Mouse (Mus musculus): ENCODE data around the gene Chd1. TPM values are rescaled to one million over a fixed set of nuclear protein-coding genes. Genes with fewer than 3 reads are reported as not detected.

The Chd1 gene
- 38.0 and 40.4 TPM in 2 replicates for polyA plus RNA-seq (2016; fragmentation: Nextera tagmentation; extraction: Ambion mirVana)

DNA sequence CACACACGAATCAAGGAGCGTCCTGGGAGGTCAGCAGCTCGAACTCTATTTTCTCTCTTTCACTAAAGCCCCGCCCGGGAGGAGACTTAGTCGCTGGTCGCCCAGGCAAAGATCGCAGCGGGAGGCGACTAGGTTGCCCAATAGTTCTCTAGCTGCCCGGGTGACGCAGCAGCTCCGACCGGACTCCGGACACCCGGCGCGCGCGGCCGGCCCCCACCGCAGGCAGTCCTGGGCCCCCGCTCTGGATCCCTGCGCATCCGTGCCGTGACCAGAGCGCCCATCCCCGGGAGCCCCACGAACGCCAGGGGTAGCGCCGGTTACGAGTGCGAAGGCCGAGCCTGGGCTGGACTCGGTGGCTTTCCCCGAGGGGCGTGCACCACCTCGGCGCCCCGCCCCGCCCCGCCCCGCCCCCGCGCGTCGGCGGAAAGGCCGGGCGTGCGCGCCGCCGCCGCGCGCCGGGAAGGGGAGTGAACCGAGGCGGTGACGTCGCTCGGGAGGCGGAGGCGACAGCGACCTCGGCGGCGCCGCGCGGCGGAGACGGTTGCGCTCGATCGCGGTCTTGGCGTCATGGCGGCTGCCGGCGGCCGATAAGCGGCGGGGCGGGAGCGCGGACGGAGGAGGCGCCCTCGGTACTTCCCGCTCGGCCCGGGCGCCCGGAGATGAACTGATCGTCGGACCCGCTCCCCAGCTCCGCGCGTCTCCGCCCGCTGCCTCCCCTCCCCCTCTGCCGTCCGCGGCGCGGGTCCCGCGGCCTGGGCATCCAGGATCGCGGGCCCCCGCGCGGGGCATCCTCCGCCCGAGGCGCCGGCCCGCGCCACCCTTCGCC, at the start of gene Chd1:
Gene Chd1, plus strand, starts transcription at position 493 of the 826 bp plus-strand sequence.
- H3K4me3 ChIP-seq = peak within 1 kb of the TSS; percentile 97
- under 1% methylated on average over 95 of the region's 124 CpGs for WGBS

GRCm38 (mm10) chr17:15656881-15657607, 47.7 kb upstream of the Chd1 start:
- no peak for ATAC-seq (ENCODE audit: low FRiP score, low read depth)
- 30% methylated on average over 6 of the region's 6 CpGs for WGBS
- no peaks in the 10 kb centered on the region for H3K9me3 ChIP-seq
- no peak overlapping the region for H3K4me2 ChIP-seq (replicated peaks)
- H3K36me3 ChIP-seq = no peaks in the 10 kb centered on the region
- H3K4me3 ChIP-seq = no peak overlapping the region
- H3K4me1 ChIP-seq = no peaks in the 10 kb centered on the region
- no peaks in the 10 kb centered on the region for H3K27me3 ChIP-seq (replicated peaks)
- H3K27ac ChIP-seq = no peak overlapping the region
- H3K9ac ChIP-seq = no peak overlapping the region

More for the DNA sequence above, at the start of gene Chd1:
- peaks cover 12% of the 10 kb centered on the region for H3K4me1 ChIP-seq
- H3K27ac ChIP-seq = peak within 1 kb of the TSS; percentile 97
- H3K36me3 ChIP-seq = peaks cover 13% of the 10 kb centered on the region
- H3K9me3 ChIP-seq = no peaks in the 10 kb centered on the region
- no peaks in the 10 kb centered on the region for H3K27me3 ChIP-seq (replicated peaks)
- H3K4me2 ChIP-seq (replicated peaks) = peak within 1 kb of the TSS; percentile 88
- peak; percentile 95 for ATAC-seq (ENCODE audit: low FRiP score, low read depth)
- peak within 1 kb of the TSS; percentile 97 for H3K9ac ChIP-seq

GRCm38 (mm10) chr17:15672870-15673269, 31.9 kb upstream of the Chd1 start:
- Histone ChIP-seq H3K9me3 (no peaks in the 10 kb centered on the region), H3K4me3 (no peak overlapping the region), H3K4me1 (no peaks in the 10 kb centered on the region), H3K9ac (no peak overlapping the region), H3K36me3 (no peaks in the 10 kb centered on the region), H3K27ac (no peak overlapping the region), H3K27me3 (replicated peaks) (no peaks in the 10 kb centered on the region), H3K4me2 (replicated peaks) (no peak overlapping the region)
- WGBS = 82% methylated on average over 5 of the region's 5 CpGs
- no peak for ATAC-seq (ENCODE audit: low FRiP score, low read depth)

DNA sequence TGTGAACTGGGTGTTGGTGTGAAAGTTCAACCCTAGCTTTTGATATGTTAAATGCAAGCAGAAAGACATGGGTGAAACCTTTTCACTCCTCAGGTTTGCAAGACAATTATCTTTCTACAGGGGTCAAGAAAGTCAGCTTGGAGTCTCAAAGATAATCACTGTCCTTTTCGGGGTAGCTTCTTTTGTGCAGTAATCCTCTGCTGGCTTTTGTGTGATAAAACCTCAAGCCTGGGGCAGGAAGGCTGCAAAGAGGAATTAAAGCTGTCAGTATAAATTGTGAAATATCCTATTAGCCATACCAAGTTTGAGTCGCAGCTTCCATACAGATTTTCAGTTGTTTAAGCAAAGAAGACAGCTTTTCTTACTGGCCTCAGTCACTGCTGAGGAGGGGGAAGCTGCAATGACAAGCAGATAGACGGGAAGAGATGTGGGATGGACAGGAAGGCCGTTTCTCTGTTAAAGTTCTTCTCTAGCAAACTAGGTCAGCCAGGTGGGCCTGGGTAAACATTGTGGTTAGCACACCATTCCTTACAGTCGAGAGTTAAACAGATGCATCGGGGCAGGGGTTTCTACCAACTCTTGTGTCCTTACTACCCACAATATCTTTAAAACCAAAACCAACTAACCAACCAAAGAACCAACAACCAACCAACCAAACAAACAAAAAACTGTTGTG, 26.7 kb upstream of the Chd1 start:
- no peaks in the 10 kb centered on the region for H3K27me3 ChIP-seq (replicated peaks)
- 30% methylated on average over 6 of the region's 6 CpGs for WGBS
- H3K4me3 ChIP-seq = no peak overlapping the region
- no peak overlapping the region for H3K4me2 ChIP-seq (replicated peaks)
- H3K9me3 ChIP-seq = no peaks in the 10 kb centered on the region
- no peaks in the 10 kb centered on the region for H3K36me3 ChIP-seq
- ATAC-seq (ENCODE audit: low FRiP score, low read depth) = no peak
- no peak overlapping the region for H3K9ac ChIP-seq
- no peaks in the 10 kb centered on the region for H3K4me1 ChIP-seq
- H3K27ac ChIP-seq = no peak overlapping the region

- Histone ChIP-seq H3K27ac (no peak overlapping the region), H3K4me3 (no peak overlapping the region), H3K9ac (no peak overlapping the region), H3K36me3 (no peaks in the 10 kb centered on the region), H3K27me3 (replicated peaks) (no peaks in the 10 kb centered on the region), H3K9me3 (no peaks in the 10 kb centered on the region), H3K4me1 (no peaks in the 10 kb centered on the region), H3K4me2 (replicated peaks) (no peak overlapping the region)
- WGBS = 93% methylated on average over 9 of the region's 9 CpGs
- no peak for ATAC-seq (ENCODE audit: low FRiP score, low read depth)
These were observed 24.7 kb upstream of the Chd1 start for GRCm38 (mm10) chr17:15679966-15680630.

DNA sequence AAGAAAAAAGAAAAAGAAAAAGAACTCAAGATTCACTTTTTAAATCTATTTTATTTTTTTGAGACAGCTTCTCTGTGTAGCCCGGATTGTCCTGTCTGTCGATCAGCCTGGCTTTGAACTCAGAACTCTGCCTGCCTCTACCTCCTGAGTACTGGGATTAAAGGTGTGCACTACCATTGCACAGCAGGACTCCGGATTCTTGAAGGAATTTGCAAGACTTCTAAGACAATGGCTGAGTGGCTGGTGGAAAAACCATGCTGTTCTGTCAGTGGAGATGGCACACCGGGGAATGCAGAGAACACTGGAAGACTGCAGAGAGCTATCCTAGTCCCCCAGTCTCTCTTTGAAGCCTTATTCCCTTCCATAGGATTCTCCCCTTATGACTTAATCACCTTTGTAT, 24.1 kb upstream of the Chd1 start:
- ATAC-seq (ENCODE audit: low FRiP score, low read depth) = no peak
- H3K4me1 ChIP-seq = no peaks in the 10 kb centered on the region

GRCm38 (mm10) chr17:15686396-15686795, 18.4 kb upstream of the Chd1 start:
- no peak overlapping the region for H3K27ac ChIP-seq
- no peaks in the 10 kb centered on the region for H3K4me1 ChIP-seq
- no peak overlapping the region for H3K9ac ChIP-seq
- H3K9me3 ChIP-seq = no peaks in the 10 kb centered on the region
- H3K27me3 ChIP-seq (replicated peaks) = no peaks in the 10 kb centered on the region
- no peak overlapping the region for H3K4me2 ChIP-seq (replicated peaks)
- WGBS = 96% methylated on average over 5 of the region's 5 CpGs
- no peaks in the 10 kb centered on the region for H3K36me3 ChIP-seq
- H3K4me3 ChIP-seq = no peak overlapping the region
- no peak for ATAC-seq (ENCODE audit: low FRiP score, low read depth)

More for the DNA sequence above, 24.1 kb upstream of the Chd1 start:
- Histone ChIP-seq H3K4me3 (no peak overlapping the region), H3K4me2 (replicated peaks) (no peak overlapping the region), H3K36me3 (no peaks in the 10 kb centered on the region), H3K27me3 (replicated peaks) (no peaks in the 10 kb centered on the region), H3K9ac (no peak overlapping the region), H3K9me3 (no peaks in the 10 kb centered on the region), H3K27ac (no peak overlapping the region)
- 88% methylated on average over 4 of the region's 4 CpGs for WGBS

DNA sequence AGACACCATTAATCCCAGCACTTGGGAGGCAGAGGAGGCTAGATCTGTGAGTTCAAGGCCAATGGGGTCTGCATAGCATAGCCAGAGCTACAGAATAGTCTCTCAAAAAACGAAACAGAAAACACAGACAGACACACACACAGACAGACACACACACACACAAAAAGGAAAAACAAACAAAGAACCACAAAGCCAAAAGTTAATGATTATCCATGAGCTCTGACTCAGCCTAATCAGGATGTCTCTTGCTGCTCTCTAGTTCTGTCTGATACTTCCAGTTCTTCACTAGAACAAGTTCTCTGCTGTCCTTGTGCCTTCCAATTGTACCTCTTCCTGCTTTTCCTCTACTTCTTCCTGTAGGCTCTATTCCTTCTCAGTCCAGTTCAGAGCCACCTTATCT, 14.5 kb upstream of the Chd1 start:
- Histone ChIP-seq H3K4me1 (no peaks in the 10 kb centered on the region), H3K27me3 (replicated peaks) (no peaks in the 10 kb centered on the region), H3K9me3 (no peaks in the 10 kb centered on the region), H3K4me2 (replicated peaks) (no peak overlapping the region), H3K36me3 (no peaks in the 10 kb centered on the region), H3K27ac (no peak overlapping the region), H3K4me3 (no peak overlapping the region), H3K9ac (no peak overlapping the region)
- no peak for ATAC-seq (ENCODE audit: low FRiP score, low read depth)
- WGBS = 64% methylated on average over 1 of the region's 1 CpGs

- 88% methylated on average over 2 of the region's 2 CpGs for WGBS
- Histone ChIP-seq H3K9ac (no peak overlapping the region), H3K4me2 (replicated peaks) (no peak overlapping the region), H3K27me3 (replicated peaks) (no peaks in the 10 kb centered on the region), H3K4me3 (no peak overlapping the region), H3K27ac (no peak overlapping the region), H3K36me3 (no peaks in the 10 kb centered on the region), H3K4me1 (no peaks in the 10 kb centered on the region), H3K9me3 (no peaks in the 10 kb centered on the region)
- no peak for ATAC-seq (ENCODE audit: low FRiP score, low read depth)
These were observed 9.2 kb upstream of the Chd1 start for GRCm38 (mm10) chr17:15695566-15695965.

DNA sequence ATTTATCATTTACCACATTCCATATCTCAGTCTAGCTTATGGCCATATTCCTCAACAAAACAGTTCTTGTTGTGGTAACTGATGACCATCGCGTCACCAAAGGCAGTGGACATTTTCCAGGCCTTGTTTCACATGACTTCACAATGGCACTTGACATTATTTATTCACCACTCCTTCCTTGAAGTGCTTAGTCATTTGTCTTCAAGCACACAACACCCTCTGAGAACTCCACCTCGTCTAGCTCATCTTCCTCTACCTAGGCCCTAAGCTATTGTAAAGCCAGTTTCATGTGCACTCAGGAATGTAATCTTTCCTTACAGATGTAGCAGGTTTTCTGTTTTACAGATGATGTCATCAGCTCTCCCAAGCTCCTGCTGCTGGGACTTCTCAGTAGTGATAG, 5.8 kb upstream of the Chd1 start:
- Histone ChIP-seq H3K4me2 (replicated peaks) (no peak overlapping the region), H3K9me3 (no peaks in the 10 kb centered on the region), H3K27me3 (replicated peaks) (no peaks in the 10 kb centered on the region), H3K27ac (no peak overlapping the region), H3K9ac (no peak overlapping the region), H3K4me1 (peaks cover 3% of the 10 kb centered on the region; the same call in 1 of the 2 replicates), H3K36me3 (no peaks in the 10 kb centered on the region), H3K4me3 (no peak overlapping the region)
- 89% methylated on average over 3 of the region's 3 CpGs for WGBS
- ATAC-seq (ENCODE audit: low FRiP score, low read depth) = no peak

DNA sequence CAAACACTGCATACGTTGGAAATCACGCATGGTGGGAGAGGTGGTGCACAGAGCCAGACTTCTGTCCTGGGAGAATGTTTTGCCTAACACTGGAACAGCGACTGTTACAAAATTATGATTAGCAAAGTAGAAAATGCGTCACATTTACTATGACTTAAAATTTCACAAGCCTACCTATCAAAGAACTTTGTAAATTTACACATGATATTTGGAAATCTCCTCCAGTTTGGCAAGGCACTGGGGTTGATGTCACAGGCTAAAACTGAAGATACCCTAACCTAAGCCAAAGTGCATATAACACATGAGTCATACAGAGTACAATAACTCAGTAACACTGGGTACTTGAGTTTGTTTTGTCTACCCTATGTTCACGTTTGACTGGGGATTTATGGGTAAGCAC, 3.3 kb upstream of the Chd1 start:
- Histone ChIP-seq H3K4me3 (no peak overlapping the region), H3K4me2 (replicated peaks) (no peak overlapping the region)
- ATAC-seq (ENCODE audit: low FRiP score, low read depth) = no peak

DNA sequence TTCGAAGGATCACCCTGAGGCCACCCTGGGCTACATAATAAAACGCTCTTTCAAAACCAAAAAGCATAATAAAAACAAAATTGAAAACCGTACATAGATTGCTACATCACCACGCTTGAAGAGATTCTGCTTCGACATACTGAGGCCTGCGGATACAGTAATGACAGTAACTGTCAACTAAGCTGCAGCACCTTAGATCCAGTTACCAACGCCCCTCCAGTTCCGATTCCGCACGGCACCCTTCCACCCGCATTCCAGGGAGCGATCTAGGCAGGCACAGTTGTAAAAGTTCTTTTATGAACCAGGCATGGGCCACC, 651 bp upstream of the Chd1 start:
- peak overlapping the region; percentile 97 for H3K4me3 ChIP-seq
- H3K9ac ChIP-seq = peak overlapping the region; percentile 97
- H3K27ac ChIP-seq = peak overlapping the region; percentile 97; the same call in 1 of the 2 replicates
- no peaks in the 10 kb centered on the region for H3K27me3 ChIP-seq (replicated peaks)
- peak; percentile 1; the same call in 1 of the 2 replicates for ATAC-seq (ENCODE audit: low FRiP score, low read depth)
- peak overlapping the region; percentile 88 for H3K4me2 ChIP-seq (replicated peaks)
- H3K9me3 ChIP-seq = no peaks in the 10 kb centered on the region
- H3K4me1 ChIP-seq = peaks cover 12% of the 10 kb centered on the region
- 4% methylated on average over 12 of the region's 12 CpGs for WGBS
- peaks cover 12% of the 10 kb centered on the region for H3K36me3 ChIP-seq

More for the DNA sequence above, 3.3 kb upstream of the Chd1 start:
- peaks cover 5% of the 10 kb centered on the region for H3K4me1 ChIP-seq
- no peak overlapping the region for H3K9ac ChIP-seq
- H3K9me3 ChIP-seq = no peaks in the 10 kb centered on the region
- H3K27me3 ChIP-seq (replicated peaks) = no peaks in the 10 kb centered on the region
- H3K36me3 ChIP-seq = no peaks in the 10 kb centered on the region
- H3K27ac ChIP-seq = no peak overlapping the region
- 90% methylated on average over 5 of the region's 5 CpGs for WGBS
